Mouse (Mus musculus) frontal cortex, postnatal 36 days (tissue): ENCODE results near the gene Col6a2.

Experiments used
- DNase-seq, 2 experiments: peaks; one replicate each; pipeline ENCODE4 v3.0.0; 2022; ENCODE audit warnings: low spot score in 2 of 2

Gene Col6a2

DNA sequence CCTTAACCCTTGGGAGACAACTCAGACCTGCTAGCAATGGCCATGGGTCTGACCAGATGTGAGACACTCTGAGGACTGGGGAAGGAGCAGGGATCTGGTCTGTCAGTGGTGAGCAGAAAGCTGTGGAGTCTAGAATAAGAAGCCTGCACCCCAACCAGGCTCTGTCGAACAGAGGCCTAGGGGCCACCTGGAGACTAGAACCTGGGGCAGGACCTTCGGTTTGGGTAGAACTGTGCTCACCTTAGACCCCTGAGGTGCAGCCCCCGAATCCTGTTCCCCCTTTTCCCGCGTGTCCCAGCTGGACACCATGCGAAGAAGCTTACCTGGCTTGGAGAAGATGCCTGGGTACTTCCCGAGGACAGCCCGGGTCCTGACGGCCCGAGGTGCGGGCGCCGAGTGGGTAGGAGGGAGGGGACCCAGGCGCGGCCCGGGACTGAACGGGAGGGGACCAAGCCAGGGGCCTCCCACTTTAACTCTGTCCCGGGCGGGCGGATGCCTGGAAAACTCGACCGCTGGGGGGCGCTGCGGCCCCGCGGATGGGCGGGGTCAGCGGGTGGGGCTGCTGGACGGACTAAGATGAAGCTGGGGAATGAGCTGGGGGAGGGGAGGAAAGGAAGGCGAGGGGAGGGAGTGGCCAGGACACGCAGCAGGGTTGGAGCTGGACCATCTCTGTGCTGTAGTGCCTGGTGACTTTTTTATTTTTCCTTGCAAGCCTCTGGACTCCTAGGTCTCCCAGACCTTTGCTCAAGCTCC lies at the start of gene Col6a2:
Col6a2 (minus strand) TSS at position 703 of the 753 bp plus-strand sequence.
- peak; percentile 68 to 72 for DNase-seq

DNA sequence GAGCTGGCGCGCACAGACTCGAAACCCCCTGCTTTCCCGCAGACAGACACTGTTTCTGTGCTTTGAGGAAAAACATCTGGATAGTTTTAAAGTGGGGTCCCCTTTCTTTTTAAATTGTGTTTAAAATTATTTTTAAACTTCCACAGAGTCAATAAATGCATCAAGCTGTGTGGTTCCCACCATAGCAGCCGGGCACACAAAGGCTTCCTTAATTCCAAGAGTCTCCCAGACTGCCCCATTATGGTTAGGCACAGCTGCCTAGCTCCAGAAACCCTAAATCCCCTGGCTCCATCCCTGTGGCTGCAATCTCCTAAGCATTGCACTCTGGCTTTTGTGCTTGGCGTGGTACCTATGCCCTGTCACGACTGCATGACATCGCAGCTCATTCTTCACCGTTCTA lies 48.5 kb upstream of the Col6a2 start:
- DNase-seq = no peak

DNA sequence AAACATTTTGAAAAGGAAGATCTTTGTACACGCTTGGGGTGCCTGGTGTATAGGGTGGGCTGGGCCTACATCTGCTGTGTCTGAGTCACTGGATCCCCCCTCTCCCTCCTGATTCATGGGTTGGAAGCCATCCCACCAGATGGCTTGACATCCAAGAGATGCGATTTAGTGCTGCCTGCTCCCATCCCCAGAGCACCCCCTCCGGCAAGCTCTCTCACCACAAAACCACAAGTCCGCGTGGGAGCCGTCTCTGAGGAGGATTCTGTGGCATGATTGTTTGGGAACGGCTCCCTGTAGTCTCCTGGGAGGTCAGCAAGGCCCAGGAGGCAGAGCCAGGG lies 45.5 kb upstream of the Col6a2 start:
- DNase-seq = peak; percentile 79 to 81

DNA sequence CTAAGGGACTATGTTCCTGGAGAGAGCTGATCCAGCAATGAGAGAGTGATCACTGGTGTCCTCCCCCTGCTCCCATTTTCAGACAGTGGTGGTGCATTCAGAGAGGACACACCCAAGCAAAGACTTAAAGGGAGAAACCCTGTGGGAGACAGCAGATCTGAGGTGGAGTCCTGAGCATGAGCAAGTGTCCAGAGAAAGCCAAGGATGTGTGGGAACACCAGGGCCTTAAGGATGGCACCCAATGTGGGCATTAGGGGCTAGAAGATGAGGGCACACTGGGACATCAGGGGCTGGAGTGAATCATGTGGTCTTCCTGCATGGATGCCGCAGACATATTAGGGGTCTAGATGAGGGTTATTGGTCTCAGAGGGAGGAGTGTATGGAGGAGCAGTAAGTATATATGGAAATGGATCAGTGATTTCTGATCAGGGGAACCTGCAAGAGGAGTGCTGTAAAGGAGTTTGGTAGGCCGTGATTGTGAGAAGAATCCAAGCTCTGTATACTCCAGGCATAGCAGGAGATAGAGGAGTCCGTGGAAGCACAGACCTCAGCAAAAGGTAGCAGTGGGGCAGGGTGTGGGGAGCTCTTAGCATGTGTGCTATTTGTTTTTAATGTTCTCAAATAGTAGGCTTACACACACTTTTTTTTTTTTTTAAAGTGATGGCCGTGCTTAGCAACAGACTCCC lies 45.0 kb upstream of the Col6a2 start:
- no peak for DNase-seq

DNA sequence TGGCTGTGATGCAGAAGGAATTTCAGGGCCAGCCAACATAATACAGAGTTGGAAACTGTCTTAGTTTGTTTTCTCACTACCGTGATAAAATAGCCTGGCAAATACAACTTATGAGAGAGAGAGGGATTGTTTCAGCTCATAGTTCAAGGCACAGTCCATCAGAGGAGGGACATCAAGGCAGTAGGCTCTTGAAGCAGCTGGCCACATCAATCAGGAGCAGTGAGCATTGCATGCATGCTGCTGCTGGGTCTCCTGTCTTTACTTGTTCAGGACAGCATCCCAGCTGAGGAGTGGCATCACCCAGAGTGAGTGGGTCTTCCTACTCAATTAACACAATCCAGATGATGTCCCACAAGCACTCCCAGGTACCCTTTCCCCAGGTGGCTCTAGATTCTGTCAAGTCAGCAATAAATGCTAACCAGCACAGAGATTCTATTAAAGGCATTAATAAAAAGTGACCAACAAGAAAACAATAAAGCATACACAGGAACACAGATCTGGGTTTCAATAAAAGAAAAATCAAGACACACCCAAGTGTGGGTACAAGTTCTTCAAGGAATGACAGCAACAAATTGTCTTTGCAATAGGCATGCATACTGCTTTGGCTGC lies 43.9 kb upstream of the Col6a2 start:
- no peak for DNase-seq

DNA sequence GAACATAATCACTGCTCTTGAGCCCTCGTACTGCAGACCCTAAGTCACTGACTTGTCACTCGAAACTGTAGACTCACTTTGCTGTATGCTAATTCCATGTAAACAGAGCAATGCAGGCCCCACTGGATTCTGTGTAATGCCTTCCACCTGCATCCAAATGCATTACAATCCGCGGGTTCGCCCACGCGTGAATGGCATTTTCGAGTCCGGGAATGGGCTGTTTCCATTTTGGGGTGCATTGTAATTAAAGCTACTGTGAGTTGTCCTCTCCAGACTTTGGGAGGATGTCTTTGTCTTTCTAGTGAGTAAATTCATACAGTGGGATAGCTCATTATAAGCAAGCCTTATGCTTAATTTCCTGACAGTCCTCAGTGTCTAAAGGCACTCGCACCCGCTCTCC lies 42.1 kb upstream of the Col6a2 start:
- no peak for DNase-seq

DNA sequence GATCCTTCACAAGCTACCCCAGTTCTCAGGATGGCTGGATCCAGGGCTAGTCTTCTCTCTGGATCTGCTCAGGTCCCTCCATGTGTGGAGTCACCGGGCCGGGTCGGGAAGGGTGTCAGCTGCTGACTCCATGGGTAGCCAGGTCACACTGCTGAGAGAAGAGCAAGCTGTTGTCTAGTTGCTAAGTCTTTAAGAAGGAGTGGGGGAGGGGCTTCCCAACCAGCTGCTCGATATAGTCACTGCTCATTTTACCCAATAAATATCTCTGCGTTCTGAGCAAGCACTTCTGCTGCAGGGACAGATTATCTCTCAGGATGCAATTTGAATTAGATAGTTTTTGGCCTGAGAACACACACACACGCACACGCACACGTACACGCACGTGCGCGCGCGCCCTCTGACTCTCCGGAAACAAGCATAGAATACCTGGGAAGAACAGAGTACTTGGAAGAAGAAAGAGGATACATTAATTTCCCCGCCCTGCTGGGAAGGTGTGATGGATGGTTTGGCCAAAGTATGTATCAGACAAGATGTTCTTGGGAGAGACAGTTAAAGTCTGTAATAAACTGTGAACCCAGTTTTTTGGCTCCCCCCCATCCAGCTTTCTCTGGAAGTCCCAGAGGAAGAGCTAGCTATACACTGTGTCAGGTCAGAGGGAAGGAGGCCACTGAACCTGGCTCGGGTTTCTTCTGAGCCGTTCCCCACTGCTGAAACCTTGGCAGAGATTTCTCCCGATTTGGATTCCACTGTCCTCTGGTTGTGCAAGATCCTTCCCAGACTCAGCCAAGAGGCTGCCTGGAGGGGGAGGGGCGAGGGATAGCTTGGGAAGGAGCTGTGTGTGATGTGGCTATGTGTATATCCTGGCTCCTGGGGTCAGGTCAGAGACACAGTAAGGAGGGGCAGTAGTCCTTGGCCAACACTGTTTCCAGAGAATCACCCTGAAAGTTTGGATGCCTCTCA lies 41.0 kb upstream of the Col6a2 start:
- DNase-seq = no peak

DNA sequence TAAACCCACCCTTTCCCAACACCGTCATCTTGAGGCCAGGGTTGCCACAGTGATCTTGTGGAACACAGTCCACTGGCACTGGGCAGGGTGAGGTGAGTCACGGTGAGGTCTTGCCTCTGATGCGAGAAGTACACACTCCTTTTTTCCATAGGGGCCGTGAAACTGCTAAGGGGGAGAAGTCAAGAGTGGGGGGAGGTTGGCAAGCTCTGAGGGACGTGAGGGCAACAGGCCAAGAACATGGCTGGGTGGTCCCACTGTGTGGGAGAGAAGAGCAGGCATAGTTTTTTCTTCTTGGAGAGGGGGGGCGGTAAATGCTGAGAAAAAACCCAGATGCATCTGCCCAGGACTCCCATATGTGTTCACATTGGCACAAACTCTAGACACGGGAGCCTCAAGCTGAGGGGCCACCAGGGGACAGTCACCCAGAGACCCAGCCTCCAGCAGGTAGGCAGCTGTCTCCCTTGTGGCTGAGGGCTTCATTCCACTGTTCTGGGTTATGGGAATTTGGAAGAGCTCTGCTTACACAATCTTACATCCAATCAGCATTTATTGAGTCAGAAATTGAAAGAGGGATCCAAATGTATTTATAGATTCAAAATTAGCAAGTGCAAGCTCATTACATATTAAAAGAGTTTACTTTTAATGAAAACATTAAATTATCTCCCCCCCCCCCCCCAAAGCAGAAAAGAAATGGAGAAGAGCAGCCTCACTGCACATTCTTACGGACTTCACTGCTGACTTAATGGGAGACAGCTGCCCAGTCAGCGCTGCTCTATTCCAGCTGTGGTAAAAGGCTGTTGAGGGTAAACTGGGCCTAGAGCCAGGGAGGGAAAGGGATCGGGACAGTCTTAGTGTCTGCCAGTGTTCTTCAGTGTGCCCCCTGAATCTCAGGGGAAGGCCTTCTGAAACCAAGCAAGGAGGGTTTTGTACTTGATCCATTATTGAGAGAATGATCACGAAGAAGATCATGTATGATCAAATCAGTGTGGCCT lies 30.2 kb upstream of the Col6a2 start:
- DNase-seq = no peak

DNA sequence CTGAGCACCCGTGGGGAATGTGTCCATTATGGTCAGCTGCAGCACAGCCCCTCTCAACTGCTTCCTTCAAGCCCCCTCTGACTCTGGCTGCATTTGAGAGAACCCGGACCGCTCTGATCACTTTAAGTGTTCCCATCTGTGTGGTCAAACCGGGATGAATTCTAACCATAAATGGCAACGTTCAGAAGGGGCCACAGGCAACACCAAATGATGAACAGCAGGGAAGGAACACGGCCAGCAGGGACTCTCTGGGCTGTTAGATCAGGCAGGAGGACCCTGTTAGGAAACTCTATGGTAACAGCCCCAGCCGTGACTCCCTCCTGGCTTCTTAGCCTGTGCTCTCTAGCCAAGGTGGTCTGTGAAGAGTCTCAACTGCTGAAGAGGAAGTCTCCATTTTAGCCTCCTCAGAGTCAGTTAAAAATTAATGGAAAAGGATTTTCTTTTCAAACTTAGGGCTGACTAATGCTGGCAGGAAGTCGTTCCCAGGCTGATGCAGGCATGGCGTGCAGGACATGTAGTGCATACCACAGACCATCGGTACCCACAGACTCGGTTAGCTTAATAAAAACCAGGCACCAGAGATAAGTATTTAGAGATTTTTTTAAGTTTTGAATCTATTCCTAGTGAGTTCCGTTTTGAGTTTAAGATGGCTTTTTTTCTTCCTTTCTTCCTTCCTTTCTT lies 27.4 kb upstream of the Col6a2 start:
- DNase-seq = no peak

DNA sequence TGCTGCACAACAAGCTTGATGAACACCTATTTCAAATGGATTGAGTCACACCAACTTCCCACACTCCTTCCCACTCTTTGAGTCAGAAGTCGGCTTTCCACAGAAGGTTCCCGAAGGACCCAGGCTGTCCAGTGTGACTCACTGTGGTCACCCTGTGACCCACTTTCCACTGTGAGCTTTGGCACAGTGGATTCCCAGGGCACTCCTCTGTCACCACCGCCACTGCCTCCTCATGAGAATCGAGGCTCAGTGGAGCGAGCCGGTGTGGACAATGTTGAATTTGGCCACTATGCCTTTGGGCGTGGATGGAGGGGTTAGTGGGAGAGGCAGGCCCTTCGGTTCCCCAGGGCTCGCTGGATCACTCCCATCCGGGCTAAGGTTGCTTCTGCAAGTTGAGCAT lies 25.3 kb upstream of the Col6a2 start:
- DNase-seq = peak in 1 of 2 experiments; percentile 19

DNA sequence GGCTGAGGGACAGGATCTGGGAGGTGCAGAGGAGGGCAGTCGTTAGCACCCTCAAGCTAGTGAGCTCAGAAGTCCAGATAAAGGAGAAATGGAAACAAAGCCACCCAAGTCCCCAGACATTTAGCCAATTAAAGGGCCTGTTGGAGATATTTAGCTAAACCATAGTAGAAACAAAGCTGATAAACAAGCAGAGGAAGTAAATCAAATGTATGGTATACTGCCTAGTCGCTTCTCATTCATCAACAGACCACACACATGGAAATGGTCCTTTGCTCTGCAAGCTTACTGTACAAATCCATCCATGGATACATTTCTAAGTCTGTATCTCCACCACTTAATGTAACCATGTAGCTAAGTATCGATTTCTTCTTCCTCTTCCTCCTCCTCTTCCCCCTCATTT lies 24.0 kb upstream of the Col6a2 start:
- DNase-seq = no peak

DNA sequence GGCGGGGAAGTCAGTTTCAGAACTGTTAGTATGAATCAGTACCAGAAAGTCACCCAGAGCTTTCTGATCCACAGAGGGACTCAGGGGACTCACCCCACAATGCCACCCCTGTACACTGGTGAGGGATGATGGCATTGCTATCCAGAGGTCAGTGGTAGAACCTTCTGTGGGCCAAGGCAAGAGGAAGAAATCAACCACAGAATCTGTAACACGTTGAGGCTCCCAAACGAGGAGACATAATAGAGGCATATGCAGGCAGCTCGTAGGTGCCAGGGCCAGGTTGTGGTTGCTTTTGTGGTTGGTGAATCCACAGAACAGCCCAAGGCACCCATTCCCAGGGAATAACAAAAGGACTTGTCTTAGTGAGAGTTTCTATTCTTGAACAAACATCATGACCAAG lies 22.3 kb upstream of the Col6a2 start:
- DNase-seq = no peak

DNA sequence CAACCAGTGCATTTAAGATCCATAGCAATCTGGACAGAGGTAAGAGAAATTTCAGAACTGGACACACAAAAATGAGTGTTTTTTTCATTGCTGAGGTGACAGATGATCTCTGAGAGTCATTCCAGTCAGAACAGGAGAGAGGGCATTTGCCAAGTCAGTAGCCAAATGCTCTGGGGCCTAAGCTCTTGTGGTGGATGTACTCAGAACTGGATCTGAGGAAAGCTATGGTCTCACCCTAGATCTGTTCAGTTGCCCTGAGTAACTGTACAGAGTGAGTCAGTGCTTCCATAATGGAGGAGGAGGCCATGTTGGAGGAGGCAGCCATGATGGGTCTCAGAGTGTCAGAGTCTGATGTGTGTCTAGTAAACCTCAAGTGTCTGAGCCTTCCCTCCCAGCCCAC lies 21.6 kb upstream of the Col6a2 start:
- DNase-seq = no peak

DNA sequence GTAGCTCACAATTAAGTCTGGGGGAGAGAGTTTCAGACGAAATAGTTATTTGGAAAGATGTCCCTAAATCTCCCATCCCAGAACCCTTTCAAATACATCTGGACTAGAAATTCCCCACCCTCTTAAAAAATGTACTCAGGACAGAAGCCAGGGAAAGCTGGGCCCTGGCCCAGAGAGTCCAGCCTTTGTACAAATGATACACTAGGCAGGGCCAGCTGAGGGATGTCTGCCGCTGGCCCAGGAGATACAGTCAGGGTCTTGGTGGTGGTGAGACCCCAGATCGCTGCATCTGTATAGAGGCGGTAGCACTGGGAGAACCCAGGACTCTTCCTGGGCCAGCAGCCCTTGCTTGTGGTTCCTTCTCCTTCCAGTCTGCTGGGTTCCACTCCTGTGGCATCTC lies 20.6 kb upstream of the Col6a2 start:
- DNase-seq = no peak

DNA sequence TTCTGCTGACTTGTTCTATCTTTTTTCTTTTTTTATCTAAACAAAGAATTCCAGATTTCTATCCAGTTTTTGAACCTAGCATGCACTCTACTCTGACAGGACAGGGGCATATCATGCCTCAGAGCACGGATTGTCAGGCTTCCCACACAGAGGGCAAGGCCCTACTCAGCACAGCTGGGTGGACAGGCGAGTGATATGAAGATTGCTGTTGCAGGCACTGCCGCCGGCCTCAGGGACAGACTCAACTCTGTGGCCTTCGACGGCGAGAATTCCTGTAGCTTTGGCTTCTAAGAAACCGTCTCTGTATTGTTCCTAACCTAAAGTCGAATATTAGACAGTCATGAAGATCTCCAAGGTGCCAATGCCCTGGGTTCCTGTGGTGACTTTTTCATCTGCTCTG lies 20.0 kb upstream of the Col6a2 start:
- DNase-seq = no peak

DNA sequence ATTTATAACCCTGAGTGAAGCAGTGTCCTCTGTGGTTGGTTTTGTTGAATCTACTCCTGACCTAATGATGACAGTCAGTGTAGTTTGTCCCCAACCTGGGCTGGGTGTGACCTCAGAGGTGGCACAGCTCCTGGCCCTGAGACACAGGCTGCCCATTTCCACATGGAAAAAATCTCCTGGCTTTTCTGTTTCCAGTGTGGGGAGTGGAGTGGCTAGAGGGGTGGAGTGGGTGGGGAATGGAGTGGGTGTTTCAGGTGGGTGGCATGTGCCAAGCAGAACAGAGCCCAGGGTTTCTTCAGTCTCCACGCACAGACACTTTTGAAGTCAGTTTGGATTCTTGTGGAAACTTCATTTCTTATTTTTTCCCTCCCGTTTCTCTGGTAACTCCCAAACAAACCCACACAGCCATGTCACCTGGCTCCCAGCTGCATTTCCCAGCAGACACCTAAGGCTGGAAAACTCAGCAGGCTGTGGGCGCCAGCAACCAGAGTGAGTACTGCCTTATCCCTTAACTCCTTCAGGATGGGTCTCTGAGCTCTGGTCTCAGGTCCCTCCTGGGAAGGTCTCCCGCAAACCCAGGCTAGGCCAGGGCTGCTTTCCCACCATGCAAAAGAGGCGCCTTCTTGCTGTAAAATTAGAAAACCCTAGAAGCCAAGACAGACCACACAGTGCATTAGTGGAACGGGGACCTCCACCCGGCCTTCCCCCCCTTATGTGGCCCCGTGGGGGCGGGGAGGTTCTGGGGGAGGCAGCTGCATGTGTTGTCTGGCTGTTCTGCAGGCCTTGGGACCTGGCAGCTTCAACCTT lies 19.4 kb upstream of the Col6a2 start:
- DNase-seq = peak; percentile 11 to 43

DNA sequence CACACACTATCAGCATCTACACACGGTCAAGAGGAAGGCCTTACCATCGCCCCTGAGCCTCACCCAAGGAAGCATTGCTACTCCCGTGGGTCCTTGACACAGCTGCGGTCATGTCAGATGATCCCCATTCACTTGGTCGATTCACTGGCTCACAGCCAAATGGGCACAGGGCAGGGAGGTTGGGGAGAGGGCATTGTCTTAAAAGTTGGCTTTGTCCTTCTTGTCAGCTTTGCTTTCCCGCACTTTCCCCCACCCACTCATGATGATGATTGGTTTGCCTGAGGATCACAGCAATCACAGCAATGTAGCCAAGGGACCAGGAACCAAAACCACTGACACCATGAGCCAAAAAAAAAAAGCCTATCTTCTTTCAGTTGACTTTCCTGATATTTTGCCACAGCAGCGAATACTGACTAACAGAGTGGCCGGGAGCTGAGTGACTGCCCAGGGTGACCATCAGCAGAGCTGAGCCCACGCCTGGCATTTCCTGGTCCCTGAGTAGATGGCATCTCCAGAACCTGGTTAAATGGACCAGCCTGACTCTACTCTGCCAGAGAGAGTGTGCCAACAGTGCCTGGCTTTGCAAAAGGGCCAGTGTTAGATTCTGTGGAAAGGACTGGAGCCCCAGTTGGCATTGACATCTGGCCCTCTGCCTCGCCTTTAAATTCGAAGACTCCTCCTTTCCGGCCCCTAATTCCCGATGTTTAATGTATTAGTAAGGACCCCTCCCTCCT lies 18.6 kb upstream of the Col6a2 start:
- DNase-seq = no peak

DNA sequence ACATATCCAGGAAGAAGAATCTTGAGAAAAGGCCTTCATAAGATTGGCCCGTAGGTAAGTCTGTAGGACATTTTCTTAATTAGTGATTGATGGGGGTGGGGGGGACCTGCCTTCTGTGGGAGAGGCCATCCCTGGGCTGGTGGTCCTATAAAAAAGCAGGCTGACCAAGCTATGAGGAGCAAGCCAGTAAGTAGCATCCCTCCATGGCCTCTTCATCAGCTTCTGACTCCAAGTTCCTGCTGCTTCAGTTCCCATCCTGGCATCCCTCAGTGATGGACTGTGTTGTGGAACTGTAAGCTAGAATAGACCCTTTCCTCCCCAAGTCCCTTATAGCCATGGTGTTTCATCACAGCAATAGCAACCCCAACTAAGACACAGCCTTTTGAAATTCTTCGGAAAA lies 16.5 kb upstream of the Col6a2 start:
- DNase-seq = no peak

DNA sequence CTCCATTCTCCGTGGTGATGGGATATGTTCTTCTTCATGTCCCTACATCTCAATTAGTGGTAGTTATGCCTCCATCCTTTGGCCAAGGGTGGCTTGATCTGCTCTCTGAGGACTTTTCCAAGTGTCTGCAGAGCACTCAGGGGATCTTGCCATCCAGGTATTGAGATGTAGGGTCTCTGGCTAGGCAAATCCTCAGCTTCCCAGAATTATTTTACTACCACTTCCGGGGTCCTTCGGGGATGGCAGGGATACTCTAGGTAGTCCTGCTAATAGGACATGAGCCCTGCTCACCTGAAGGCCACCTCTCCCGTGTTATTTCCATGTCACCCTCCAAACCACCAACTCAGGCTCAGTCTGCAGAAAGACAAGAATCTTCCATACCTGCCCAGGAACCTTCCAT lies 13.2 kb upstream of the Col6a2 start:
- no peak for DNase-seq
